Mouse (Mus musculus) forebrain, embryonic 10.5 days (tissue): Measurements from ENCODE around the gene Slc6a21. TPM values are rescaled to one million over a fixed set of nuclear protein-coding genes. Genes with fewer than 3 reads are reported as not detected.

Experiments used
- DNase-seq: peaks from one replicate; pipeline ENCODE4 v3.0.0-alpha.2; 2017; ENCODE audit warnings: low spot score; ENCODE audit errors: extremely low spot score
- H3K27ac ChIP-seq: fragments of 300-500 bp; sonication (generic); 2 replicates; pipeline ENCODE4 v1.5.1; 2016; ENCODE audit warnings: mild to moderate bottlenecking
- H3K27me3 ChIP-seq: fragments of 300-500 bp; sonication (generic); 2 replicates; pipeline ENCODE4 v1.6.1; 2016; ENCODE audit warnings: mild to moderate bottlenecking; ENCODE audit not compliant: poor library complexity, severe bottlenecking
- H3K36me3 ChIP-seq: fragments of 300-500 bp; sonication (generic); replicated peaks from 2 replicates; pipeline ENCODE4 v1.6.1; 2016; ENCODE audit warnings: mild to moderate bottlenecking, moderate library complexity
- H3K4me1 ChIP-seq: fragments of 300-500 bp; sonication (generic); 2 replicates; pipeline ENCODE4 v1.6.1; 2016
- H3K4me3 ChIP-seq: fragments of 300-500 bp; sonication (generic); 2 replicates; pipeline ENCODE4 v1.5.1; 2016; ENCODE audit warnings: mild to moderate bottlenecking, moderate library complexity
- H3K9me3 ChIP-seq: fragments of 300-500 bp; sonication (generic); 2 replicates; pipeline ENCODE4 v1.6.1; 2016; ENCODE audit warnings: mild to moderate bottlenecking, moderate library complexity
- WGBS: fragments of 180-500 bp; shearing (Covaris S2); methylation state at CpG from one replicate; pipeline ENCODE4 v1.1.7; 2016; 5-methylcytosine and 5-hydroxymethylcytosine counted together
- polyA plus RNA-seq: library from polyadenylated mRNA; unstranded; fragments of >200 nt; fragmentation: Nextera tagmentation; extraction: Ambion mirVana; gene quantifications from 2 replicates; pipeline ENCODE4 v1.2.1, GENCODE M21; 2016

Gene Slc6a21
- polyA plus RNA-seq, 1 experiment from 2014 or later, result not detected

- DNase-seq, result peak; percentile 49
- Histone ChIP-seq H3K36me3 (no peaks in the 10 kb centered on the region), H3K4me3 (peak overlapping the region; percentile 70), H3K27ac (peak overlapping the region; percentile 83), H3K4me1 (peaks cover 43% of the 10 kb centered on the region), H3K9me3 (no peaks in the 10 kb centered on the region), H3K27me3 (peaks cover 56% of the 10 kb centered on the region)
- 4% methylated on average over 22 of the region's 22 CpGs for WGBS
Observed at GRCm38 (mm10) chr7:45332685-45333425, 55.5 kb downstream of the Slc6a21 start.

GRCm38 (mm10) chr7:45333431-45333982 is 56.2 kb downstream of the Slc6a21 start, which contains the start of gene Trpm4:
Gene Trpm4 (minus strand): TSS chr7:45333780.
- Histone ChIP-seq H3K27me3 (peaks cover 61% of the 10 kb centered on the region), H3K9me3 (no peaks in the 10 kb centered on the region), H3K36me3 (no peaks in the 10 kb centered on the region), H3K4me3 (peak within 1 kb of the TSS; percentile 70), H3K27ac (peak within 1 kb of the TSS; percentile 83), H3K4me1 (peaks cover 49% of the 10 kb centered on the region)
- under 1% methylated on average over 38 of the region's 38 CpGs for WGBS
- DNase-seq, result peak; percentile 82

GRCm38 (mm10) chr7:45334605-45335004 is 57.3 kb downstream of the Slc6a21 start:
- H3K4me3 ChIP-seq, result no peak overlapping the region; the same call in 1 of the 2 replicates
- WGBS, result 24% methylated on average over 3 of the region's 3 CpGs
- H3K27me3 ChIP-seq, result peaks cover 65% of the 10 kb centered on the region
- no peaks in the 10 kb centered on the region for H3K36me3 ChIP-seq
- H3K27ac ChIP-seq, result no peak overlapping the region
- H3K9me3 ChIP-seq, result no peaks in the 10 kb centered on the region
- H3K4me1 ChIP-seq, result peaks cover 60% of the 10 kb centered on the region
- DNase-seq, result no peak

- DNase-seq, result no peak
- H3K27ac ChIP-seq, result no peak within 1 kb of the TSS; the same call in 1 of the 2 replicates
- no peaks in the 10 kb centered on the region for H3K9me3 ChIP-seq
- H3K4me1 ChIP-seq, result peaks cover 65% of the 10 kb centered on the region
- peaks cover 66% of the 10 kb centered on the region for H3K27me3 ChIP-seq
- peak within 1 kb of the TSS; percentile 70 for H3K4me3 ChIP-seq
- H3K36me3 ChIP-seq, result no peaks in the 10 kb centered on the region
- 33% methylated on average over 5 of the region's 5 CpGs for WGBS
Observed at GRCm38 (mm10) chr7:45335056-45335455, 57.7 kb downstream of the Slc6a21 start, which contains the start of gene Hrc. Gene Hrc (plus strand): TSS chr7:45335290.

- no peaks in the 10 kb centered on the region for H3K36me3 ChIP-seq
- peaks cover 74% of the 10 kb centered on the region for H3K27me3 ChIP-seq
- no peak overlapping the region for H3K4me3 ChIP-seq
- H3K27ac ChIP-seq, result no peak overlapping the region
- peaks cover 77% of the 10 kb centered on the region for H3K4me1 ChIP-seq
- H3K9me3 ChIP-seq, result no peaks in the 10 kb centered on the region
- DNase-seq, result no peak
- 84% methylated on average over 4 of the region's 4 CpGs for WGBS
Observed at GRCm38 (mm10) chr7:45336319-45336718, 59.0 kb downstream of the Slc6a21 start.

GRCm38 (mm10) chr7:45337469-45337868 is 60.2 kb downstream of the Slc6a21 start:
- H3K27ac ChIP-seq, result peak overlapping the region; percentile 90; the same call in 1 of the 2 replicates
- no peak for DNase-seq
- H3K4me3 ChIP-seq, result 0 out of 2 replicates have a peak overlapping the region, but pooled peaks have one; percentile 69
- H3K27me3 ChIP-seq, result peaks cover 66% of the 10 kb centered on the region
- peaks cover 77% of the 10 kb centered on the region for H3K4me1 ChIP-seq
- 13% methylated on average over 4 of the region's 4 CpGs for WGBS
- no peaks in the 10 kb centered on the region for H3K9me3 ChIP-seq
- H3K36me3 ChIP-seq, result no peaks in the 10 kb centered on the region

- no peaks in the 10 kb centered on the region for H3K36me3 ChIP-seq
- peaks cover 69% of the 10 kb centered on the region for H3K27me3 ChIP-seq
- H3K4me1 ChIP-seq, result peaks cover 69% of the 10 kb centered on the region
- peak; percentile 37 for DNase-seq
- H3K4me3 ChIP-seq, result peak overlapping the region; percentile 69
- WGBS, result 2% methylated on average over 14 of the region's 14 CpGs
- H3K9me3 ChIP-seq, result no peaks in the 10 kb centered on the region
- peak overlapping the region; percentile 90 for H3K27ac ChIP-seq
Observed at GRCm38 (mm10) chr7:45338161-45338911, 61.0 kb downstream of the Slc6a21 start.

Other genes with a start within 250 kb of the Slc6a21 start
- gene Prr12, start 224.6 kb upstream of the Slc6a21 start, polyA plus RNA-seq, result 11.9 and 12.7 TPM in 2 replicates
- 61.2 and 67.6 TPM in 2 replicates for gene Nosip, start 215.1 kb upstream of the Slc6a21 start, polyA plus RNA-seq
- 16.5 and 17.7 TPM in 2 replicates for gene Prrg2, start 214.8 kb upstream of the Slc6a21 start, polyA plus RNA-seq
- 101 and 113 TPM in 2 replicates for gene Rcn3, start 185.3 kb upstream of the Slc6a21 start, polyA plus RNA-seq
- 5.5 and 5.9 TPM in 2 replicates for gene Fcgrt, start 173.7 kb upstream of the Slc6a21 start, polyA plus RNA-seq
- 1,843 and 1,853 TPM in 2 replicates for gene Rps11, start 153.1 kb upstream of the Slc6a21 start, polyA plus RNA-seq
- 1,219 and 1,234 TPM in 2 replicates for gene Rpl13a, start 148.8 kb upstream of the Slc6a21 start, polyA plus RNA-seq
- gene Gm45713, start 141.3 kb upstream of the Slc6a21 start, polyA plus RNA-seq, result 0.11 and 0.27 TPM in 2 replicates
- gene Flt3l, start 141.1 kb upstream of the Slc6a21 start, polyA plus RNA-seq, result 1.1 and 1.4 TPM in 2 replicates
- 98.5 and 99.6 TPM in 2 replicates for gene Pih1d1, start 123.2 kb upstream of the Slc6a21 start, polyA plus RNA-seq
- 53.0 and 55.1 TPM in 2 replicates for gene Aldh16a1, start 122.9 kb upstream of the Slc6a21 start, polyA plus RNA-seq
- 0.95 and 1.2 TPM in 2 replicates for gene Slc17a7, start 113.6 kb upstream of the Slc6a21 start, polyA plus RNA-seq
- gene Gfy, start 97.9 kb upstream of the Slc6a21 start, polyA plus RNA-seq, result 0.15 TPM in 1 of 2 replicates, not detected in the other
- gene Pth2, start 96.5 kb upstream of the Slc6a21 start, polyA plus RNA-seq, result 0.33 TPM in 1 of 2 replicates, not detected in the other
- 0.57 and 0.66 TPM in 2 replicates for gene Ccdc155, start 72.6 kb upstream of the Slc6a21 start, polyA plus RNA-seq
- 1.0 TPM in 2 replicates for gene Dkkl1, start 65.4 kb upstream of the Slc6a21 start, polyA plus RNA-seq
- gene Tead2, start 61.8 kb upstream of the Slc6a21 start, polyA plus RNA-seq, result 337 and 380 TPM in 2 replicates
- gene Cd37, start 38.4 kb upstream of the Slc6a21 start, polyA plus RNA-seq, result 1.1 TPM in 2 replicates
- not detected in 2 replicates for gene Slc6a16, start 36.4 kb upstream of the Slc6a21 start, polyA plus RNA-seq
- 8.3 and 8.9 TPM in 2 replicates for gene Trpm4, start 56.3 kb downstream of the Slc6a21 start, polyA plus RNA-seq
- gene Hrc, start 57.8 kb downstream of the Slc6a21 start, polyA plus RNA-seq, result 0.31 and 0.42 TPM in 2 replicates
- 6.0 and 8.9 TPM in 2 replicates for gene Ppfia3, start 89.5 kb downstream of the Slc6a21 start, polyA plus RNA-seq
- 0.47 and 0.81 TPM in 2 replicates for gene Lin7b, start 93.1 kb downstream of the Slc6a21 start, polyA plus RNA-seq
- 295 TPM in 2 replicates for gene Snrnp70, start 118.2 kb downstream of the Slc6a21 start, polyA plus RNA-seq
- gene Kcna7, start 128.1 kb downstream of the Slc6a21 start, polyA plus RNA-seq, result not detected in 2 replicates
- 0.46 and 0.87 TPM in 2 replicates for gene Ntf5, start 136.2 kb downstream of the Slc6a21 start, polyA plus RNA-seq
- gene Lhb, start 143.3 kb downstream of the Slc6a21 start, polyA plus RNA-seq, result not detected in 2 replicates
- 39.0 and 41.6 TPM in 2 replicates for gene Gys1, start 157.3 kb downstream of the Slc6a21 start, polyA plus RNA-seq
- gene Ruvbl2, start 160.6 kb downstream of the Slc6a21 start, polyA plus RNA-seq, result 235 and 237 TPM in 2 replicates
- 5,105 and 5,277 TPM in 2 replicates for gene Ftl1, start 182.4 kb downstream of the Slc6a21 start, polyA plus RNA-seq
- gene Bax, start 189.4 kb downstream of the Slc6a21 start, polyA plus RNA-seq, result 247 and 254 TPM in 2 replicates
- gene Tulp2, start 204.4 kb downstream of the Slc6a21 start, polyA plus RNA-seq, result 0.12 and 0.20 TPM in 2 replicates
- not detected in 2 replicates for gene Gm45808, start 209.3 kb downstream of the Slc6a21 start, polyA plus RNA-seq
- 6.4 and 7.2 TPM in 2 replicates for gene Dhdh, start 211.3 kb downstream of the Slc6a21 start, polyA plus RNA-seq
- 99.3 and 106 TPM in 2 replicates for gene Nucb1, start 232.9 kb downstream of the Slc6a21 start, polyA plus RNA-seq
- 16.4 and 17.7 TPM in 2 replicates for gene Ppp1r15a, start 248.8 kb downstream of the Slc6a21 start, polyA plus RNA-seq
- gene Plekha4, start 248.8 kb downstream of the Slc6a21 start, polyA plus RNA-seq, result 1.1 and 1.2 TPM in 2 replicates